ENCODE assay signal across 24 mouse cellular contexts in the genomic region with DNA sequence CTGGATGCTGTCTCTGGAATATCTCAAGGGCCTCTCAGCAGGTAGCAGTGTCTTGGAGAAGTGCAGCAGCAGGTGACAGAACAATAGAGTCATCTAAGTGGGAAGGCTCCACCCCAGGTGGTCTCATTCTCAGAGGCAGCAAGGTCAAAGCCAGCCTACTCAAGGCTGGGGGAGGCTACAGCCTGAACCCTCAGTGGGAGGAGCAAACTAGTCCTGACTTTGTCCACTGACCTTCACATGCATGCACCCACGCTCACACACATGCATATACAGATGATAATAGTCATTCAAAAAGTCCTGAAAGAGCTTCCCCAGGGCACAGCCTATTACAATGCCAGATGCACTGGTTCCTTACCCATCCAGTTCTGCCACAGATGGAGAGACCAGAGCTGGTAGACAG. TPM values are rescaled to one million over a fixed set of nuclear protein-coding genes. Genes with fewer than 3 reads are reported as not detected.
"Had no signal": no experiment of that assay in that cellular context is flagged by ENCODE, and none has a peak within 500 bp of the region (broad histone marks: within the 10 kb centered on the region; RNA-seq: fewer than 3 reads in every experiment).

No protein-coding gene starts in this region.

- H3K27ac ChIP-seq: gastrocnemius, adult 2 months; heart, adult 2 months; heart, embryonic 10.5 days; hindbrain, embryonic 10.5 days; hindbrain, embryonic 12.5 days; hindbrain, embryonic 14.5 days; intestine, embryonic 15.5 days; limb, embryonic 13.5 days; limb, embryonic 15.5 days; liver, embryonic 12.5 days; liver, embryonic 14.5 days had no signal

- DNase-seq: gastrocnemius, adult 2 months; gastrocnemius, postnatal 10 days; gastrocnemius, postnatal 25 days; heart, adult 2 months; heart, postnatal 14 days; heart, postnatal 4 days; kidney, adult 18-20 months; kidney, adult 8-10 months; kidney, postnatal 10 days; kidney, postnatal 36 days; layer of hippocampus, adult 9-11 months; left cerebral cortex, postnatal 4 days had no signal

- H3K9me3 ChIP-seq: heart, embryonic 10.5 days; hindbrain, embryonic 12.5 days; intestine, embryonic 15.5 days; limb, embryonic 15.5 days; liver, embryonic 12.5 days had no signal

- H3K9ac ChIP-seq: heart, embryonic 12.5 days; hindbrain, embryonic 12.5 days; hindbrain, embryonic 14.5 days; intestine, embryonic 15.5 days; limb, embryonic 13.5 days; limb, embryonic 15.5 days; liver, embryonic 12.5 days; liver, embryonic 14.5 days had no signal

- H3K4me3 ChIP-seq: gastrocnemius, adult 2 months; heart, adult 2 months; heart, embryonic 10.5 days; heart, embryonic 12.5 days; hindbrain, embryonic 10.5 days; hindbrain, embryonic 12.5 days; intestine, embryonic 15.5 days; limb, embryonic 13.5 days; limb, embryonic 15.5 days; liver, embryonic 12.5 days had no signal

- H3K27me3 ChIP-seq: heart, embryonic 12.5 days; hindbrain, embryonic 12.5 days; intestine, embryonic 15.5 days; limb, embryonic 13.5 days; limb, embryonic 15.5 days; liver, embryonic 12.5 days had no signal

- H3K4me1 ChIP-seq: hindbrain, embryonic 12.5 days; intestine, embryonic 15.5 days; limb, embryonic 13.5 days; limb, embryonic 15.5 days had no signal

RNA-seq across cellular contexts. Expression of a gene that starts 51.1 kb away (rescaled TPM):
- total RNA-seq: granulocyte monocyte progenitor cell, adult 5-6 weeks; liver, adult 2 months had no signal
